Mouse (Mus musculus): Measurements from ENCODE around the gene B3galnt2. TPM values are rescaled to one million over a fixed set of nuclear protein-coding genes. Genes with fewer than 3 reads are reported as not detected.
"Not testable (repeated sequence)": the region's sequence is repeated elsewhere in the genome, so short reads cannot be mapped to it uniquely, and the experiment has no call there.

The B3galnt2 gene
- polyA plus RNA-seq, 1 experiment: 29.0 TPM

DNA sequence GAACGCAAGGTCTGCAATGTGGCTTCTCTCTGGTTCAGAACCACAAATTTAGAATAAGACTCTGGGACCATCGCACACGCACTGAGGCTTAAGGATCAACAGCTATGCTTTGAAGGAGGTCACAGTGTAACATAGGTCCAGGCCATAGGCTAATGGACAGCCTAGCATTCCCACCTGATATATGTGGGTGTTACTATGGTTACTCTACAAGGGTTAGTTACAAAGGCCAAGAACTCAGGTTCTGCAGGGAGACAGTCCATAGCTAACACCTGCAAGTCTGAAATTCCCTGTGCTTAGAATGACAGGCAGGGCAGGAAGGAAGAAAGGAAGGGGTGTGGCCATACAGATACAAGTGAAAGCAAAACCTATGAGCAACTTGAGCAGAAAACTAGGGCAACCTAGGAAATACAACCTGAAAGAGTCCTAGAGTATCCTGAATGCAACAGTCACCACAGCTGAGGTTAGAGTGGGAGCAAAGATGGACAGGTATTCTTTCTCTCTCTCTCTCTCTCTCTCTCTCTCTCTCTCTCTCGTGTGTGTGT is 57.3 kb downstream of the B3galnt2 start:
- DNase-seq (ENCODE audit: low read depth): no peak
- TF ChIP-seq CTCF (IDR thresholded peaks at IDR 0.05; ENCODE audit: borderline replicate concordance, extremely low read depth, insufficient read depth, insufficient read length) (no peak), POLR2A (IDR thresholded peaks at IDR 0.05; ENCODE audit: borderline replicate concordance, extremely low read depth, insufficient read depth, insufficient read length, poor library complexity, severe bottlenecking) (no peak)

DNA sequence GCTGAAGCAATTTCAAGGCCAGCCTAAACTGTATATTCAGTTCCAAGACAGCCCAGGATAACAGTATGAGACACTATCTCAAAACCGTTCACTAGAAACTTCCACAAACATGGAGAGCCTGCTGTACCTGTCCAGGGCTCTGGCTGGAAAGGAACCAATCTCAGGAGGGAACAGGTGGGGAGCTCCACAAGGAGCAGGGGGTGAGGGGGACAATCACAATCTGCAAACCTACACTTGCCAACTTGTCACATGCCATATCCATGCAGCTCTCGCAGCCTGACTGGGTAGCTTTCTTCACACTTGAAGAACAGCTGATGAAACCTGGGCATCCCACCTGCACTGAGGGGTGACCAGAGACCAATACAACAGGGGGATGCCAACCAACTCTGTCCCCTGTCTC is 59.7 kb downstream of the B3galnt2 start:
- no peak for DNase-seq (ENCODE audit: low read depth)
- no peak for TF ChIP-seq CTCF (IDR thresholded peaks at IDR 0.05; ENCODE audit: borderline replicate concordance, extremely low read depth, insufficient read depth, insufficient read length)

DNA sequence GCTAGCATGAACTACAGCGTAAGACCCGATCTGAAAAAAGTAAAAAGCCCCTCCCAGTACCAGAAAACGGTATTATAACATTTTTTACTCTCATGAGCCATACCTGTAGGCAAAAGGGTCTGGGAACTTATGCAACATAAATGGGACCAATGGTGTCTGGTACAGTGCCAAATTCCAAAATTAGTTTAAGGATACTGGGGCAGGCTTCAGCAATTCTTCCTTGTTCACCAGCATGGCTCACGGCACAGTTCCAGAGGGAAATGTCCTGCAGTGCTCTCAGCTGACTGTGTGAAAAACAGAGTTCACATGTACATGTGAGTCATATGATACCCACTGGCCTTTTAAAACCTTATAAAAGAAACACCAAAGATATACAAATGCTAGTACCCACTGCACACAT is 60.3 kb downstream of the B3galnt2 start:
- TF ChIP-seq POLR2A (IDR thresholded peaks at IDR 0.05; ENCODE audit: borderline replicate concordance, extremely low read depth, insufficient read depth, insufficient read length, poor library complexity, severe bottlenecking): no peak
- TF ChIP-seq CTCF (IDR thresholded peaks at IDR 0.05; ENCODE audit: borderline replicate concordance, extremely low read depth, insufficient read depth, insufficient read length): no peak
- no peak for DNase-seq (ENCODE audit: low read depth)

DNA sequence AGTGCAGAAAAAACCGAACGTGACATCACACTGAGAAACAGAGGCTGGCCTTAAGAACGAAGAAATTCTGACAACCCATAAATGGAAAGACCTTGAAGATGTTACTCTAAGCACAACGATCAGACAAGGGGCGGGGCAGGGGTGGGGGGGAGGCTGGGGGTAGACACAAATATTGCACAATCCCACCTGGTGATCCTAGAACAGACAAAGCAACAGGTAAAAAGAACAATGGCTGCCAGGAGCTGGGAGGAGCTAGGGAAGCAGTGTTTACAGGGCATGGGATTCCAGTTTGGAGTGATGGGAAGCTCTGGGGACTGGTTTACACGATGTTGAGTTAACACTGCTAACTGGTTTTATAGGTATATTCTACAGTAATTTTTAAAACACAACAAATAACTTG is 61.3 kb downstream of the B3galnt2 start:
- TF ChIP-seq CTCF (IDR thresholded peaks at IDR 0.05; ENCODE audit: borderline replicate concordance, extremely low read depth, insufficient read depth, insufficient read length): no peak
- TF ChIP-seq POLR2A (IDR thresholded peaks at IDR 0.05; ENCODE audit: borderline replicate concordance, extremely low read depth, insufficient read depth, insufficient read length, poor library complexity, severe bottlenecking): no peak
- DNase-seq (ENCODE audit: low read depth): no peak

DNA sequence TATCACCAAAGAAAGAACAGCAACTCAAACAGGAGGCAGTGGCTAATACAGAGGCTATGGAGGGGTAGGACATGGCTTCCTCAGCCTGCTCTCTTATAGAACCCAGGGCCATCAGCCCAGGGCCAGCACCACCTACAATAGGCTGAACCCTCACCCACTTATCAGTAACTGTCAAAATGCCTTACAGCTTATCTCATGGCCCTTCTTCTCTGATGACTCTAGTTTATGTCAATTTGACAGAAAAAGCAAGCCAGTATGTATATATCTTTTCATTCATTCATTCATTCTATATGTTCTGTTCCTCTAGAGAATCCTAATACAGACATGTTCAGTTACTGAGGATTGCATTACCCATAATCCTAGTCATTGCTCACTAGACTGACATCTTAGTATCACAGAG is 64.0 kb downstream of the B3galnt2 start:
- TF ChIP-seq CTCF (IDR thresholded peaks at IDR 0.05; ENCODE audit: borderline replicate concordance, extremely low read depth, insufficient read depth, insufficient read length) (no peak), POLR2A (IDR thresholded peaks at IDR 0.05; ENCODE audit: borderline replicate concordance, extremely low read depth, insufficient read depth, insufficient read length, poor library complexity, severe bottlenecking) (no peak)
- DNase-seq (ENCODE audit: low read depth): no peak

DNA sequence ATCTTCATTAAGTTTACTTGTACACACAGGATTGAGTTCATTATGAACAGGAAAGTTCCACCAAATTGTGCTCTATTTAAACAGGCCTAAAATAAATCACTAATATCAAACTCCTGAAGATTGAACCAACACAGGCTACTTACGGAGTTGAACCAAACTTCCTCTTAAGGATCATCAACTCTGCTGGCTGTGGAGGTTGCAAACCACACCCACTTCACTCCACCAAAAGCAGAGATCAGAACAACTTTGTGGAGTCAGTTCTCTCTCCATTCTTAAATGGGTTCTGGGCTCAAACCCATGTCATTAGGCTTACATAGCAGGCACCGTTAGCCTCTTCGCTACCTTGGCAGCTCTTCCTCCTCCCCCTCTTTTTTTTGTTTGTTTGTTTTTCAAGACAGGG is 64.6 kb downstream of the B3galnt2 start:
- TF ChIP-seq CTCF (IDR thresholded peaks at IDR 0.05; ENCODE audit: borderline replicate concordance, extremely low read depth, insufficient read depth, insufficient read length) (no peak), POLR2A (IDR thresholded peaks at IDR 0.05; ENCODE audit: borderline replicate concordance, extremely low read depth, insufficient read depth, insufficient read length, poor library complexity, severe bottlenecking) (no peak)
- no peak for DNase-seq (ENCODE audit: low read depth)

DNA sequence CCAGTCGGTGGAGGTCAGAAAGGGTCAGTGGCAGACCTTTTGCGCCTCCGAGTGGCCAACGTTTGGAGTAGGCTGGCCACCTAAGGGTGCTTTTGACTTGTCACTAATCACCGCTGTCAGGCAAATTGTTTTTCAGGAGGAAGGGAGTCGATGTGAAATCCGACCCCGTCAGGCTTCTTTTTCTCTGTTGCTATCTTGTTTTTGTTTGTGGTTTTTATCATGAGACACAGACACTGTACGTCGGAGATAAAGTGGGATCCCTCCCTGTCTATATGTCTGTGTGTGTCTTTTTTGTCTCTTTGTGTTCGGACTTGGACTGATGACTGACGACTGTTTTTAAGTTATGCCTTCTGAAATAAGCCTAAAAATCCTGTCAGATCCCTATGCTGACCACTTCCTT is 67.1 kb downstream of the B3galnt2 start:
- not testable (repeated sequence) for DNase-seq (ENCODE audit: low read depth)

DNA sequence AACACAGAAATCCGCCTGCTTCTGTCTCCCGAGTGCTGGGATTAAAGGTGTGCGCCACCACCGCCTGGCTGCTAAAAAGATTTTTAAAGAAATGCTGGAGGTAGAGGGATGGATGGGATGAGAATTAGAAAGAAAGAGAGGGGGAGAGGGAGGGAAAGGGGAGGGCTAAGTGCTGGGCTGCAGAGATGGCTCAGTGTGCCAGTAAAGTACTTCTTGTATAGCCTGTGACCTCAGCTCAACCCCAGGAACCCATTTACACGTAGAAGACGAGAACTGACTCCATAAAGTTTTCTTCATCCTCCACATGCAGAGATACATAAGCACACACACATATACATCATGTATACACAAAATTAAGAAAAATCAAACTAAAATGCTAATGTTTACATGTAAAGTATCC is 71.3 kb downstream of the B3galnt2 start:
- no peak for DNase-seq (ENCODE audit: low read depth)
- TF ChIP-seq CTCF (IDR thresholded peaks at IDR 0.05; ENCODE audit: borderline replicate concordance, extremely low read depth, insufficient read depth, insufficient read length): no peak
- TF ChIP-seq POLR2A (IDR thresholded peaks at IDR 0.05; ENCODE audit: borderline replicate concordance, extremely low read depth, insufficient read depth, insufficient read length, poor library complexity, severe bottlenecking): no peak

DNA sequence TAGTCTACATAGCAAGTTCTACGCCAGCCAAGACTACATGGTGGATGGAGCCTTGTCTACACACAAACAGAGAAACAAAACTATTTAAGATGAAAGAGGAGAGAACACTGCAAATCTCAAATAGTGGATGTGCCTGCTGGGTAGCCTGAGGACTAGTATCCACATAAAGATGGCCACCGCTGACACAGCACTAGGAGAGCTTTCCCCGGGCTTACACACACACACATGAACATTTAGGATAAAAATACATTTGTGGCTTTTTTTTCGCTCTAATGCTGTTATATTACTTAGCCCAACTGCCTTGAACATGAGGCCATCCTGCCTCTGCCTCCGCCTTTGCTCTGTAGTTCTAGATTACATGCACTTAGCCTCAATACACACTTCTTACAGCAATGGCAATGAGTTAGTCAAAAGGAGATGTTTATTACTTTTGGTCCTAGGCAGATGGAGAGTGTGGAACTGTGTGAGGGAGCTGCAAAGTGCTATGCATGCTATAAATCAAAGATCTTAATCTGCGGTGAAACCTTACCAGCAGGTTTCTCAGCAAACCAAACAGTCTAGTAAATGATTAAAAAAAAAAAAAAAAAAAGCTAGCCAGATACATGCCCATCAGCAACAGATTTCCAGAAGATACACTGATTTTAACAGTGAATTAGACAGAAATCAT is 72.0 kb downstream of the B3galnt2 start:
- TF ChIP-seq POLR2A (IDR thresholded peaks at IDR 0.05; ENCODE audit: borderline replicate concordance, extremely low read depth, insufficient read depth, insufficient read length, poor library complexity, severe bottlenecking) (no peak), CTCF (IDR thresholded peaks at IDR 0.05; ENCODE audit: borderline replicate concordance, extremely low read depth, insufficient read depth, insufficient read length) (no peak)
- DNase-seq (ENCODE audit: low read depth): no peak

DNA sequence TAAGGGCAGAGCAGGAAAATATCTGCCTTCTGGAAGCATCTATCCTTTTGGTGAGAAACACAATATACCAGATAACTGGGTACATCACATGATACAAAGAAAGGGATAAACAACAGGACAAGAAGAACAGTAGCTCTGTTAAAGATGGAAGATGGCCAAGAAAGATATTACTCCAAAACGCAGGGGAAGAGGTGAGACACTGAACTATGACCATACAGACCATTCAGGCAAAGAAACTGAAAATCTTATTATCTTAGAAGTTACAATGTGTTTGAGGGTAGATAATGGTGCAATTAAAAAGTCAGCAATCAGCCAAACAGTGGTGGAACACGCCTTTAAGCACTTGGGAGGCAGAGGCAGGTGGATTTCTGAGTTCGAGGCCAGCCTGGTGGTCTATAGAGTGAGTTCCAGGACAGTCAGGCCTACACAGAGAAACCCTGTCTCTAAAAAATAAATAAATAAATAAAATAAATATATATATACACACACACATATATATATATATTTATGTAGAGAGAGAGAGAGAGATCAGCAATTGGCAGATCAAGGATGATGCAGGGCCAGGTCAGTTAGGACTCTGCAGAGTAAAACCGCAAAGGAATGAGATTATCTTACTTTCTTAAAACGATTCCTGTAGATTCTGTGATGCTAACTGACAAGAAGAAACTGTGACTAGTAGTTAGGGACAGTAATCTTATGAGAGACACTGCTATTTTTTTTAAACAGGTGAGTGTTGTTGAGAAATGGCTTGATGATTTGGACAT is 79.2 kb downstream of the B3galnt2 start:
- no peak for TF ChIP-seq CTCF (IDR thresholded peaks at IDR 0.05; ENCODE audit: borderline replicate concordance, extremely low read depth, insufficient read depth, insufficient read length)
- TF ChIP-seq POLR2A (IDR thresholded peaks at IDR 0.05; ENCODE audit: borderline replicate concordance, extremely low read depth, insufficient read depth, insufficient read length, poor library complexity, severe bottlenecking): no peak
- DNase-seq (ENCODE audit: low read depth): no peak

DNA sequence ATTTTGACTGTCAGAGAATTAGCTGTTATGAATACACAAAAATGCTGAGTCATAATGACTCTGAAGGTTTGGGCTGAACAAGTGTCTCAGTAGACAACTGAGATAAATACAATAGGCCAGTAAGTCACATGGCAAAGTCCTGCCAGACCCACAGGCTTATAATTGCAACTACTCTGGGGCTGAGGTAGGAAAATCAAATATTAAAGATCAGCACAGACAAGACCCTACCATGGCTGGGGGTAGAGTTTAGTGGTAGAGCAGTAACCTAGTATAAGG is 79.7 kb downstream of the B3galnt2 start:
- no peak for TF ChIP-seq CTCF (IDR thresholded peaks at IDR 0.05; ENCODE audit: borderline replicate concordance, extremely low read depth, insufficient read depth, insufficient read length)
- TF ChIP-seq POLR2A (IDR thresholded peaks at IDR 0.05; ENCODE audit: borderline replicate concordance, extremely low read depth, insufficient read depth, insufficient read length, poor library complexity, severe bottlenecking): no peak
- no peak for DNase-seq (ENCODE audit: low read depth)

DNA sequence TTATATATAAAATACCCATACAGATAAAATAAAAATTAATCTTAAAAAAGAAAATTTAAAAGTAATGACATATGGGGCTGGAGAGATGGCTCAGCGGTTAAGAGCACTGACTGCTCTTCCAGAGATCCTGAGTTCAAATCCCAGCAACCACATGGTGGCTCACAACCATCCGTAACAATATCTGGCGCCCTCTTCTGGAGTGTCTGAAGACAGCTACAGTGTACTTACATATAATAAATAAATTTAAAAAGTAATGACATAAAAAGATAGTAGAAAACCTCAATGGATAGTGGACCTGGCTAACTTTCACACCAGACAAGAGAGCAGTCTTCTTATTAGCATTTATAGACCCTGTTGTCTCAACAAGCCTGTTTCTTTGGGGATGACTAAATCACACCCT is 81.1 kb downstream of the B3galnt2 start:
- not testable (repeated sequence) for DNase-seq (ENCODE audit: low read depth)

Data from brain, embryonic 14.5 days (tissue).